Mouse (Mus musculus): ENCODE data around the gene Mcidas.

DNA sequence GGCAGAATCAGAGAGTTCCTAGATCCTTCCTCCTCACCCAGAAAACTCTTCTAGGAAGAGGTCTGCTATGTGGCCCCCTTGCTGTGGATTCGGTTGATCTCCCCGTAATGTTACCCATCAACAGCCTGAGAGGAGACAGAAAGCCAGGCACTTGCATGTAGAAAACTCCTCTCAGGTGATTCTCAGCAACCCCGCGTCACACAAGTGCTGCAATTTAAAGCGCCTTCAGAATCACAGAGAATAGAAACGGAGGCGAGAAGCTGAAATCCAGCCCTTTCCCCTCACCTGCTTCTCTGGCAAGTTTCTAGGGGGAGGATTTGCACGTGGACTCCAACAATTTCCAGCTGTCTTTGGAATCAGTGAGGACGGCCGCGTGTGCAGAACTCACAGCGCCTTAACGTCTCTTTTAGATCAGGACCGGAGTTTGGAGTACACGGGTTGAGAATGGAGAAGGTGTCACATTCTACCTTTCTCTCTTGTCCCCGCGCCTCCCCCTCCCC, 7.1 kb upstream of the Mcidas start:
- TF ChIP-seq CTCF (IDR thresholded peaks at IDR 0.05; ENCODE audit: low read depth) = no peak
- TF ChIP-seq EP300 (IDR thresholded peaks at IDR 0.05; ENCODE audit: low read depth) = no peak

All from heart, postnatal 0 days (tissue).